Mouse (Mus musculus) myocyte (in vitro differentiated cells): Measurements from ENCODE around the gene Ang5.
"Not testable (repeated sequence)": the region's sequence is repeated elsewhere in the genome, so short reads cannot be mapped to it uniquely, and the experiment has no call there.

Experiments used
- CEBPB ChIP-seq: IDR thresholded peaks from 2 replicates; pipeline ENCODE4 v1.6.1; 2011; ENCODE audit warnings: mild to moderate bottlenecking, moderate library complexity; ENCODE audit not compliant: poor library complexity, insufficient read depth, severe bottlenecking
- MAX ChIP-seq: IDR thresholded peaks from one replicate; pipeline ENCODE4 v1.6.1; 2011; ENCODE audit warnings: low read depth, mild to moderate bottlenecking, control low read depth
- MYOD1 ChIP-seq, 3 experiments: IDR thresholded peaks; one replicate each; pipeline ENCODE4 v1.6.1; 2011; ENCODE audit warnings: control low read depth in 2 of 3, low read depth in 2 of 3, mild to moderate bottlenecking in 2 of 3, moderate library complexity in 1 of 3; ENCODE audit not compliant: insufficient read length in 2 of 3, control insufficient read depth in 1 of 3
- POLR2A ChIP-seq: IDR thresholded peaks from one replicate; pipeline ENCODE4 v1.6.1; 2011; ENCODE audit warnings: low read depth, mild to moderate bottlenecking, control low read depth, moderate library complexity; ENCODE audit not compliant: insufficient read length
- POLR2AphosphoS2 ChIP-seq: IDR thresholded peaks from one replicate; pipeline ENCODE4 v1.6.1; 2011; ENCODE audit warnings: low read depth, control low read depth; ENCODE audit not compliant: insufficient read length
- SRF ChIP-seq: IDR thresholded peaks from one replicate; pipeline ENCODE4 v1.6.1; 2011; ENCODE audit warnings: low read depth; ENCODE audit not compliant: control insufficient read depth, insufficient read length
- USF1 ChIP-seq: IDR thresholded peaks from one replicate; pipeline ENCODE4 v1.6.1; 2011; ENCODE audit warnings: low read depth, mild to moderate bottlenecking, control low read depth, moderate library complexity

DNA sequence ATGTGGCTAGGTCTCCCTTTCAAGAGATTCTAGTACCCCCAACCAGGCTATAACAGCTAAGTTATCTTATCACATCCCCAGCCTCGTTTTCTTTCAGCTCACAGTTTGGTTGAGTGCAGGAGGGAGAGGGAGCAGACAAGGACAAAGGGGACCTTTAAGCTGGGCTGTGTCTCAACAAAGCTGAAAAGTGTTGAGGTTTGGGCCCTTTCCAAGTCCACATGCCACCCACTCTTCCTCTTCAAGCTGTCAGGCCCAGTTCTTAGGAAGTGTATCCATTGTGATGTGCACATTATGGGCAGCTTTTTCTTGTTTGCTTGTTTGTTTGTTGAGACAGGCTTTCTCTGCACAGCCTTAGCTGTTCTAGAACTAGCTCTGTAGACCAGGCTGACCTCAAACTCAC lies 1.8 kb upstream of the Ang5 start:
- TF ChIP-seq POLR2AphosphoS2; MYOD1 (IDR thresholded peaks at IDR 0.05; ENCODE audit: control insufficient read depth in 1 of 3, insufficient read length in 2 of 3, low read depth in 2 of 3); POLR2A; MAX; CEBPB; USF1; SRF: not testable (repeated sequence)
